Mouse (Mus musculus) MEL-GATA-1-ER (cell line): Measurements from ENCODE around the gene Olfr832.
"Not testable (repeated sequence)": the region's sequence is repeated elsewhere in the genome, so short reads cannot be mapped to it uniquely, and the experiment has no call there.

ENCODE experiments used
- DNase-seq: peaks from one replicate; pipeline ENCODE4 v3.0.0-alpha.2; 2012; ENCODE audit warnings: low read depth; ENCODE audit errors: extremely low read depth

Olfr832 gene

DNA sequence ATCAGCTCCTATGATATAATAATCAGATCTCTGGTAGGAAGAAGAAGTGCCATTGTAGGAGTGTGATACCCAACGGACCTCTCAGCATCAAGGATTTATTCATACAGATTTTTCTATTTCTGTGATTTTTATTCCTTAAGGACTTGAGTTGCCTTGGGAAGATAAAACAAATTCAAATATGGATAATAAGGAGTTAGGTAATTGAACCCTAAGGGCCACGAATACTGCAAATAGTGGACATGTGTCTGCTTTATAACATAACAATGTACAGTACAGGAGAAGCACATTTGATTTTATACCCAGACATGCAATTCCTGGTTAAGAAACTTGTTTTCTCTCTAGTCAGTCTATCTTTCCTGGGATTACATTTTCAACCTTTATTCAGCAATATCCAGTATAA is at the start of gene Olfr832:
TSS of gene Olfr832 (plus strand) at position 301 of the 400 bp plus-strand sequence.
- DNase-seq = not testable (repeated sequence)

DNA sequence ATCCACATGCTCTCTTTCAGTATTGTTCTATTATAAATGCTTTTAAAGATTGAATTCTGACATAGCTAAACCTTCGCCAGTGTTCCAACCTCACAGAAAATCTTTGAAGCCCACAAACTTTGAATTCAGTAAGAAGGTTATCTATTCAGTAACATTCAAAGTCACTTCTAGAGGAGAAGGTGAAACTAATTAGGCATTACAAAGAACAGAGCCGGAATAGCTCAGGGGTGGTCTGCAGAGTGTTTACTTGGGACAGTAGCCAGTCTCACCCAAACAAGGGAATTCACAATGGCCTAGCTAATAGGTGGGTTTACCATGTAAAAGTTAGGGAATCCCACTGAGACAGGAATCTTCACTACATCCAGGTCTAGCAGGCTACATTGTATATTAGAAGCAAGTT is 29.2 kb upstream of the Olfr832 start:
- DNase-seq = not testable (repeated sequence)

DNA sequence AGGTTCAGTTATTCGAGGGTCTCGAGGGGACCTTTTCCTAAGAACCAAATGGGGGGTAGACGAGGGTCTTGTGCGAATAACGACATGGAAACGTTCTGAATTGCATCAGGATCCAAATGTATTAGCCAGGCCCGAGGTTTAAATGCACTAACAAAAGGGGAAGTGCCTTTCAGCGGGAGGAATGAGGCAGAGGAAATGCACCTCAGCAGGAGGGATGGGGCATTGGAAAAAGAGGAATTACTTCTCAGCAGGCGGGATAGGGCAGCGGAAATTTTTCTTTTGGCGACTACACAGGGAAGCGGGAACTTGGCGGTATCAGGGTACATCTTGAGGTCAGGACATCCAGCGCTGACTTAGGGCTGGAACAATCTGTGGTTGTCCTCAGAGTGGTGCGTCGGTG is 9.0 kb upstream of the Olfr832 start:
- not testable (repeated sequence) for DNase-seq

DNA sequence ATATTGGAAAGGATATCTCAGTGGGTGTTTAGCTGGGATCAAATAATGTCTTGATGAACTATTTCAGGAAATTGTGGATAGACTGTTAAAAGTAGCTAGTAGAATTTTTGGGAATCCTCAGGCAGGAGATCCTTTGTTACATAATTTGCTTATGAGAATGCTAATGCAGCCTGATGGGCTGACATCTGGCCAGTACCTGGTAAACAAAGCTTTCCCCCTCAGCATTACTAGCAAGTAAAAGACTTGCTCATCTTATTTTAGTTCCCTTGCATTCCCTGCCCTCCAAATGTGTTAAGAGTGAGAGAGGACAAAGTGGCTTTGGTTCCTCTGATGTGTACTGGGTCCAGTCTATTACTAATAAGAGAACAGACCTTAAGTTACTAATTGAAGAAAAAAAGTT is 25.1 kb downstream of the Olfr832 start:
- DNase-seq = no peak

DNA sequence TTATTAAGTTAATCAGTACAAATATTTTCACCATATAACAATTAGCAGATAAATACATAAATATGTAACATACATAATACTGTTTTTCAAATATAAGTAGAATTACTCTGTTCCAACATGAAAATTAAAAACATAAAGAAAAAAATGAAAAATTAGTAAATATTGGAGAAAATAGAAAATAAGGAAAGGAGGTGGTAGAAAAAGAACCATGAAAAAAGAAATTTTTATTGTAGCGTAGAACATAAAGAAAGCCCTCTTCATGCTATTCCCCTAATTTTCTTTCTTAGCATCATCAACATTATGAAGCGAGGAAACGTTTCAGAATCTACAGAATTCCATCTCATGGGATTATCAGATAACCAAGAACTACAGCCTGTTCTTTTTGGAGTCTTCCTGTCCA is 50.8 kb downstream of the Olfr832 start, which contains the start of gene Olfr834:
TSS of gene Olfr834 (plus strand) at position 301 of the 400 bp plus-strand sequence.
- no peak for DNase-seq
